Mouse (Mus musculus) spleen, postnatal 0 days (tissue): Measurements from ENCODE around the gene Gm8897. TPM values are rescaled to one million over a fixed set of nuclear protein-coding genes. Genes with fewer than 3 reads are reported as not detected.

Source experiments
- polyA plus RNA-seq: library from polyadenylated mRNA; unstranded; fragments of >200 nt; fragmentation: Nextera tagmentation; extraction: Ambion mirVana; gene quantifications from 2 replicates; pipeline ENCODE4 v1.2.1, GENCODE M21; 2015

The Gm8897 gene
- polyA plus RNA-seq: 0.22 TPM in 1 of 2 replicates, not detected in the other

GRCm38 (mm10) chr5:11416118-11416517, at the start of gene Gm8897:
TSS of gene Gm8897 (plus strand) at chr5:11416418.

Other genes with a start within 250 kb of the Gm8897 start
- not detected in 2 replicates for gene Gm5861, start 233.3 kb upstream of the Gm8897 start, polyA plus RNA-seq
- not detected in 2 replicates for gene Gm8890, start 160.4 kb upstream of the Gm8897 start, polyA plus RNA-seq
- not detected in 2 replicates for gene Speer1, start 74.9 kb upstream of the Gm8897 start, polyA plus RNA-seq
- gene Gm8906, start 86.3 kb downstream of the Gm8897 start, polyA plus RNA-seq: not detected in 2 replicates
- not detected in 2 replicates for gene Gm6460, start 178.5 kb downstream of the Gm8897 start, polyA plus RNA-seq